Mouse (Mus musculus): ENCODE data around the gene Kdm4a.

GRCm38 (mm10) chr4:118149055-118149576 is 30.7 kb downstream of the Kdm4a start:
- TF ChIP-seq CTCF (IDR thresholded peaks at IDR 0.05; ENCODE audit: extremely low read depth, insufficient read depth, insufficient read length, insufficient replicate concordance) (no peak), POLR2A (IDR thresholded peaks at IDR 0.05; ENCODE audit: low read depth, low read length) (no peak)
